ENCODE assay signal across 28 mouse cellular contexts in genomic region chr16:81388646-81389045, GRCm38 (mm10).
A peak's percentile ranks its signal among the peaks of the same experiment; 100 is the strongest.
DNase-seq lines count a peak whose midpoint lies in the region; ATAC-seq and TF ChIP-seq lines count a peak whose summit lies in the region.
"Had no signal": no experiment of that assay in that cellular context is flagged by ENCODE, and none has a peak within 500 bp of the region (broad histone marks: within the 10 kb centered on the region; RNA-seq: fewer than 3 reads in every experiment).

No protein-coding gene starts in this region.

- H3K27me3 ChIP-seq in hindbrain, embryonic 12.5 days: no peaks in the 10 kb centered on the region
- H3K27me3 ChIP-seq in hindbrain, postnatal 0 days (ENCODE audit: insufficient read depth, low read length): no peaks in the 10 kb centered on the region
- no peaks in the 10 kb centered on the region for H3K27me3 ChIP-seq in hindbrain, embryonic 15.5 days
- no peaks in the 10 kb centered on the region for H3K27me3 ChIP-seq in hindbrain, embryonic 10.5 days (ENCODE audit: insufficient read depth, poor library complexity, severe bottlenecking)
- no peaks in the 10 kb centered on the region for H3K27me3 ChIP-seq in neural tube, embryonic 14.5 days (ENCODE audit: control insufficient read depth, insufficient read depth, low read length)
- H3K27me3 ChIP-seq in neural tube, embryonic 15.5 days (replicated peaks): no peaks in the 10 kb centered on the region
- H3K27me3 ChIP-seq: CH12.LX; embryonic facial prominence, embryonic 12.5 days; embryonic facial prominence, embryonic 15.5 days; heart, embryonic 13.5 days; intestine, embryonic 15.5 days; Patski had no signal

- H3K4me3 ChIP-seq in hindbrain, embryonic 12.5 days: no peak overlapping the region
- H3K4me3 ChIP-seq in hindbrain, postnatal 0 days (ENCODE audit: low read length): no peak overlapping the region
- H3K4me3 ChIP-seq in hindbrain, embryonic 15.5 days: no peak overlapping the region
- H3K4me3 ChIP-seq in hindbrain, embryonic 10.5 days: no peak overlapping the region
- H3K4me3 ChIP-seq in neural tube, embryonic 14.5 days (ENCODE audit: low read depth, low read length): no peak overlapping the region
- no peak overlapping the region for H3K4me3 ChIP-seq in neural tube, embryonic 15.5 days (replicated peaks)
- H3K4me3 ChIP-seq: embryonic facial prominence, embryonic 12.5 days; embryonic facial prominence, embryonic 15.5 days; heart, adult 2 months; heart, embryonic 10.5 days; heart, embryonic 13.5 days; intestine, embryonic 15.5 days had no signal

- H3K4me2 ChIP-seq in hindbrain, embryonic 12.5 days (replicated peaks): no peak overlapping the region
- H3K4me2 ChIP-seq in hindbrain, postnatal 0 days (ENCODE audit: low read depth, low read length): no peak overlapping the region
- no peak overlapping the region for H3K4me2 ChIP-seq in hindbrain, embryonic 15.5 days
- H3K4me2 ChIP-seq in neural tube, embryonic 14.5 days (ENCODE audit: low read depth, low read length): no peak overlapping the region
- H3K4me2 ChIP-seq in neural tube, embryonic 15.5 days: no peak overlapping the region
- H3K4me2 ChIP-seq: embryonic facial prominence, embryonic 12.5 days; embryonic facial prominence, embryonic 15.5 days; heart, embryonic 13.5 days; intestine, embryonic 15.5 days had no signal

- 66% methylated on average over 2 of the region's 2 CpGs for WGBS in hindbrain, embryonic 12.5 days
- 67% methylated on average over 2 of the region's 2 CpGs for WGBS in hindbrain, postnatal 0 days
- WGBS in hindbrain, embryonic 15.5 days: 59% methylated on average over 2 of the region's 2 CpGs
- 86% methylated on average over 2 of the region's 2 CpGs for WGBS in hindbrain, embryonic 10.5 days
- WGBS in neural tube, embryonic 14.5 days: 48% methylated on average over 2 of the region's 2 CpGs
- 36% methylated on average over 2 of the region's 2 CpGs for WGBS in neural tube, embryonic 15.5 days

- no peaks in the 10 kb centered on the region for H3K4me1 ChIP-seq in hindbrain, embryonic 12.5 days
- no peaks in the 10 kb centered on the region for H3K4me1 ChIP-seq in hindbrain, postnatal 0 days (ENCODE audit: insufficient read depth, low read length)
- no peaks in the 10 kb centered on the region for H3K4me1 ChIP-seq in hindbrain, embryonic 15.5 days (replicated peaks)
- no peaks in the 10 kb centered on the region for H3K4me1 ChIP-seq in hindbrain, embryonic 10.5 days (replicated peaks)
- no peaks in the 10 kb centered on the region for H3K4me1 ChIP-seq in neural tube, embryonic 14.5 days (ENCODE audit: control insufficient read depth, insufficient read depth, low read length)
- no peaks in the 10 kb centered on the region for H3K4me1 ChIP-seq in neural tube, embryonic 15.5 days
- H3K4me1 ChIP-seq: embryonic facial prominence, embryonic 12.5 days; embryonic facial prominence, embryonic 15.5 days; heart, embryonic 10.5 days; heart, embryonic 13.5 days; intestine, embryonic 15.5 days had no signal

- no peak overlapping the region for H3K9ac ChIP-seq in hindbrain, embryonic 12.5 days
- no peak overlapping the region for H3K9ac ChIP-seq in hindbrain, postnatal 0 days (replicated peaks; ENCODE audit: low read length)
- no peak overlapping the region for H3K9ac ChIP-seq in hindbrain, embryonic 15.5 days
- H3K9ac ChIP-seq in neural tube, embryonic 14.5 days (replicated peaks; ENCODE audit: low read depth, low read length): no peak overlapping the region
- no peak overlapping the region for H3K9ac ChIP-seq in neural tube, embryonic 15.5 days (replicated peaks)
- H3K9ac ChIP-seq: embryonic facial prominence, embryonic 12.5 days; embryonic facial prominence, embryonic 15.5 days; heart, embryonic 13.5 days; intestine, embryonic 15.5 days had no signal

- H3K27ac ChIP-seq in hindbrain, embryonic 12.5 days: no peak overlapping the region
- H3K27ac ChIP-seq in hindbrain, postnatal 0 days: no peak overlapping the region
- H3K27ac ChIP-seq in hindbrain, embryonic 15.5 days (replicated peaks): no peak overlapping the region
- H3K27ac ChIP-seq in hindbrain, embryonic 10.5 days: no peak overlapping the region
- H3K27ac ChIP-seq in neural tube, embryonic 14.5 days (ENCODE audit: low read depth, low read length): no peak overlapping the region
- H3K27ac ChIP-seq in neural tube, embryonic 15.5 days (replicated peaks): no peak overlapping the region
- H3K27ac ChIP-seq: embryonic facial prominence, embryonic 12.5 days; embryonic facial prominence, embryonic 15.5 days; heart, adult 2 months; heart, embryonic 10.5 days; heart, embryonic 13.5 days; intestine, embryonic 15.5 days had no signal

- DNase-seq in hindbrain, postnatal 0 days (ENCODE audit: low spot score): no peak
- no peak for DNase-seq in hindbrain, embryonic 10.5 days (ENCODE audit: low spot score)
- DNase-seq: adrenal gland, postnatal 10 days; adrenal gland, postnatal 36 days; B cell, adult 2 months; cerebellum, adult 11 months; cerebellum, adult 2 months; cerebellum, adult 9-11 months; cerebellum, postnatal 25 days; gastrocnemius, postnatal 10 days; gastrocnemius, postnatal 36 days; heart, adult 2 months; heart, postnatal 14 days; heart, postnatal 4 days; kidney, adult 11 months had no signal

- H3K36me3 ChIP-seq in hindbrain, embryonic 12.5 days: no peaks in the 10 kb centered on the region
- no peaks in the 10 kb centered on the region for H3K36me3 ChIP-seq in hindbrain, postnatal 0 days (ENCODE audit: insufficient read depth, low read length)
- H3K36me3 ChIP-seq in hindbrain, embryonic 15.5 days: no peaks in the 10 kb centered on the region
- no peaks in the 10 kb centered on the region for H3K36me3 ChIP-seq in hindbrain, embryonic 10.5 days
- no peaks in the 10 kb centered on the region for H3K36me3 ChIP-seq in neural tube, embryonic 14.5 days (ENCODE audit: control insufficient read depth, insufficient read depth, low read length)
- no peaks in the 10 kb centered on the region for H3K36me3 ChIP-seq in neural tube, embryonic 15.5 days
- H3K36me3 ChIP-seq: embryonic facial prominence, embryonic 12.5 days; embryonic facial prominence, embryonic 15.5 days; G1E; heart, embryonic 10.5 days; heart, embryonic 13.5 days; intestine, embryonic 15.5 days had no signal

- TF ChIP-seq CTCF in hindbrain, postnatal 0 days (IDR thresholded peaks at IDR 0.05; ENCODE audit: low read depth): no peak

- no peaks in the 10 kb centered on the region for H3K9me3 ChIP-seq in hindbrain, embryonic 12.5 days (replicated peaks)
- H3K9me3 ChIP-seq in hindbrain, postnatal 0 days (ENCODE audit: low read length): no peaks in the 10 kb centered on the region
- H3K9me3 ChIP-seq in hindbrain, embryonic 15.5 days: no peaks in the 10 kb centered on the region
- no peaks in the 10 kb centered on the region for H3K9me3 ChIP-seq in hindbrain, embryonic 10.5 days
- no peaks in the 10 kb centered on the region for H3K9me3 ChIP-seq in neural tube, embryonic 14.5 days (ENCODE audit: control insufficient read depth, low read length)
- H3K9me3 ChIP-seq in neural tube, embryonic 15.5 days (replicated peaks): no peaks in the 10 kb centered on the region
- H3K9me3 ChIP-seq: embryonic facial prominence, embryonic 12.5 days; embryonic facial prominence, embryonic 15.5 days; G1E; heart, embryonic 10.5 days; heart, embryonic 13.5 days; intestine, embryonic 15.5 days had no signal

- peak; percentile 58; the same call in 1 of the 2 replicates for ATAC-seq in hindbrain, embryonic 12.5 days (ENCODE audit: low FRiP score)
- ATAC-seq in hindbrain, postnatal 0 days: no peak
- 0 out of 2 replicates have a peak, but pooled peaks have one; percentile 15 for ATAC-seq in hindbrain, embryonic 15.5 days (ENCODE audit: low FRiP score, low read depth)
- ATAC-seq in neural tube, embryonic 14.5 days (ENCODE audit: low read depth): peak; percentile 34; the same call in 1 of the 2 replicates
- ATAC-seq in neural tube, embryonic 15.5 days (ENCODE audit: low FRiP score): no peak
- ATAC-seq: forebrain, embryonic 16.5 days; intestine, embryonic 15.5 days; Patski had no signal

Comparison
In these comparisons a context has a peak if more than half of its experiments do, and no peak if none do; other contexts are left out.
1. ATAC-seq: peak in hindbrain, embryonic 12.5 days (single experiment), hindbrain, embryonic 15.5 days (single experiment) and neural tube, embryonic 14.5 days (single experiment); none in hindbrain, postnatal 0 days (single experiment) and neural tube, embryonic 15.5 days (single experiment).